Mouse (Mus musculus) gastrocnemius, adult 2 months (tissue): ENCODE data around the gene Gm5767. TPM values are rescaled to one million over a fixed set of nuclear protein-coding genes. Genes with fewer than 3 reads are reported as not detected.

Experiments
- DNase-seq: peaks from one replicate; pipeline ENCODE4 v3.0.0; 2022
- H3K27ac ChIP-seq: fragments of 200-600 bp; 2 replicates; pipeline ENCODE4 v1.8.1; 2022; ENCODE audit warnings: mild to moderate bottlenecking
- H3K4me3 ChIP-seq: fragments of 200-600 bp; 2 replicates; pipeline ENCODE4 v1.8.1; 2022; ENCODE audit warnings: mild to moderate bottlenecking, moderate library complexity
- CTCF ChIP-seq: fragments of 200-600 bp; IDR thresholded peaks from 2 replicates; pipeline ENCODE4 v1.8.1; 2022; ENCODE audit warnings: antibody characterized with exemption, mild to moderate bottlenecking, moderate library complexity
- intact Hi-C: fragments of 180-260 bp; cut with DNase I; formaldehyde crosslinking; loops from one replicate; pipeline ENCODE4 v1.15.1; 2025
- long read RNA-seq, 2 experiments: library from polyadenylated mRNA; stranded (forward); transcript quantifications; one replicate each; pipeline ENCODE4 v2.0.0; 2021
- total RNA-seq, 2 experiments: library from RNA; stranded (reverse); gene quantifications; 2 replicates each; pipeline ENCODE4 v1.2.3; 2021

Gene Gm5767
- not detected for total RNA-seq
- long read RNA-seq, experiment 1, result 0 reads
- long read RNA-seq, experiment 2, result 0 reads

GRCm38 (mm10) chr16:8680470-8680869, at the start of gene Gm5767:
TSS of gene Gm5767 (plus strand) at chr16:8680770.
- H3K4me3 ChIP-seq, result no peak within 1 kb of the TSS
- no peak for TF ChIP-seq CTCF
- intact Hi-C loops, result no loop called here
- DNase-seq, result no peak
- H3K27ac ChIP-seq, result no peak within 1 kb of the TSS

DNA sequence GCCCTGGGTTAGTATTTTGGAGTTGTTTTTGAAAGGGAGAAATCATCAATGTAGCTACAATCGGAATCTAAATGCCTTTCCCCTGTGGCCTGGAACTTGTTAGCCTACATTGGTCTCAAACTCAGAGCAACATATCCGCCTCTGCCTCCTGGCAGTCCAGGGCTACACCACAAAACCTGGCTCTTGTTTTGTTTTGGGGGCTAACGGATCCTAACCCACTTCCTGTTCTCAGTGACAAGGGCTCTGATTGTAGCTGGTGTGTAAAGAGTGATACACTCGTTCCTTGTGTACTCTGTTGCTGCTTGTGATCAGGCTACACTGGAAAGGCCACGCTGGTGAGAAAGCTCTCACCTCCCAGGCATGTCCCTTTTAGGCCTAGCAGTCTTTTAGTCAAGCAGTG, 49.1 kb upstream of the Gm5767 start:
- no peak for DNase-seq
- Histone ChIP-seq H3K27ac (no peak overlapping the region), H3K4me3 (no peak overlapping the region)
- intact Hi-C loops, result no loop called here
- TF ChIP-seq CTCF, result no peak

GRCm38 (mm10) chr16:8636867-8637216, 43.7 kb upstream of the Gm5767 start:
- peak overlapping the region; percentile 79 for H3K4me3 ChIP-seq
- intact Hi-C loops, result no loop called here
- TF ChIP-seq CTCF, result no peak
- DNase-seq, result no peak
- H3K27ac ChIP-seq, result peak overlapping the region; percentile 91

DNA sequence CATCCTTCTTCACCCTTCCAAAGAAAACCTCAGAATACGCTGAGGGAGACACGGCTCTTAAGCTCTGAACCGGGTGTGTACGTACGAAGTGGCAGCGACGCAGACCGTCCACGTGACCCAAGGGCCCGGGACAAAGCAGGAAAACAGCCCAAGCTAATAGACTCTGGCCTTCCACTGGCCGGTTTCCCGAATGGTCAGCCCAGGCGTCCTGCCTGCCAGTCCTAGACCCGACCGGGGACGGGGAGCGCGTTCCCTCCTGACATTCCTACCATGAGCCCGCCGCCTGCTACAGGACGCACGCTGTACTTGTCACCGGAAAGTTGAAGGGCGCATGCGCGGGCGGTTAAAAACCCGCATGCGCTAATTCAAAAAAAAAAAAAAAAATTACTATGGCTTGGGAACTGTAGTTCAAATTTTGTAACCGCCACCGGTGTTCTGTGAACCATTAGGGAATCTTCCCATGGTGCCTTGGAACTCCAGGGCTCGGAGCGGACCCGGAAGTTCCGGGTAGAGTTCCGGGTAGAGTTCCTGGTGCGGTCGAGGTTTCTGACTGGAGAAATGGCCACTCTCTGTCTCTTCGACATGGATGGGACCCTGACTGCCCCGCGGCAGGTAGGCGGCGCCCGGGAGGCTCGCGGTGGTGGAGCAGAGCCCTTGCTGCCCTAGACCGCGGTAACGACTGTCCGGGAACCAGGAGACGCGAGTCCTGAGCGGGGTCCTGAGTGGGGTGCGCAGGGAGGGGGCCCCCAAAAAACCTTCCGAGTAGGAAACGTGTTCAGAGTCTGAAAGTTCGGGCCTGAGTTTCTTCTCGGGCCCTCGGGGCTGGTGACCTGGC, 43.1 kb upstream of the Gm5767 start, which contains the start of the genes Pmm2 and Tmem186:
TSS of gene Pmm2 (plus strand) at position 458 of the 835 bp plus-strand sequence.
TSS of gene Tmem186 (minus strand) at position 496 of the 835 bp plus-strand sequence.
- TF ChIP-seq CTCF, result no peak; the same call in 1 of the 2 replicates
- peak; percentile 89 for DNase-seq
- H3K4me3 ChIP-seq, result peak within 1 kb of the TSS; percentile 79
- intact Hi-C loops, result no loop called here
- peak within 1 kb of the TSS; percentile 91 for H3K27ac ChIP-seq

DNA sequence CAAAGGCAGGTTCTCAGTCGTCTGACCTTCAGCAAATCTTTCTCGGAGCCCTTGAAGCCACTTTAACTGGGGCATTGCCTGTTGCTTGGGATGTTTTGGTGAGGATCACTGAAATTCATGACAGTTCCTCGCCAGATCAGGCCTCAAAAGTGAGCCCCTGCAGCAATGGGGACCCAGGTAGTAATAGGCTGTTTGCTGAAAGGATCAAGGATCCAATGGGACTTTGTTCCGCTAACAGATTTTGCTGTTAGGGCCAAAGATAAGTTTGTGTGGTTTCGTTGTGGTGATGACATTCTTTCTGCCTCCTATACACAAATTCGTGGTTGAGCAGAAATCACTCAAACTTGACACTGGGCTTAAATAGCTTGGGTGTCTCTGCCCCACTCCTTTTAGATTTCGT, 42.4 kb upstream of the Gm5767 start:
- no peak for DNase-seq
- intact Hi-C loops, result no loop called here
- peak overlapping the region; percentile 79 for H3K4me3 ChIP-seq
- H3K27ac ChIP-seq, result peak overlapping the region; percentile 91
- TF ChIP-seq CTCF, result no peak

- DNase-seq, result no peak
- intact Hi-C loops, result loop anchor here (10.0 kb wide), 1 partner anchor 225 kb away; no protein-coding TSS in a partner anchor
- Histone ChIP-seq H3K4me3 (no peak overlapping the region), H3K27ac (no peak overlapping the region)
- TF ChIP-seq CTCF, result no peak
Measured at GRCm38 (mm10) chr16:8639466-8640191, 40.9 kb upstream of the Gm5767 start.

DNA sequence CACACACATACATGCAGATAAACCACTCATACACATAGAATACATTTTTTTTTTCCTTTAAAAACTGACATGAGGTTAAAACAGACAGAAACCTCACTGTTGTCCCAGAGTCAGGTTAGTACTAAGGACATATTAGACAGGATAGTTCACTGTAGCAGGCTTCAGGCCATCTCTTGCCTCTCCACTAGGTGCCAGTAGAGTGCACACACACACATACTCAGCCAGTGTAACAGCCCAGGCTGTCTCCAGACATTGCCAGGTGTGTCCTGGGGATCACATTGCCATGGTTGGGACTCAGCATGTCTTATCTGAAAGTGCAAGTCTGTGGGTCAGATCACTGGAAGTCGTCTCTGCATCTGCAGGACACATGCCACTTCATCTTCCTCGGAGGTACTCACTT, 36.7 kb upstream of the Gm5767 start:
- H3K27ac ChIP-seq, result peak overlapping the region; percentile 28; the same call in 1 of the 2 replicates
- H3K4me3 ChIP-seq, result no peak overlapping the region
- intact Hi-C loops, result loop anchor here (2.0 to 10.0 kb wide), 2 partner anchors 31 to 229 kb away; no protein-coding TSS in a partner anchor
- TF ChIP-seq CTCF, result peak; percentile 93
- peak; percentile 63 for DNase-seq

DNA sequence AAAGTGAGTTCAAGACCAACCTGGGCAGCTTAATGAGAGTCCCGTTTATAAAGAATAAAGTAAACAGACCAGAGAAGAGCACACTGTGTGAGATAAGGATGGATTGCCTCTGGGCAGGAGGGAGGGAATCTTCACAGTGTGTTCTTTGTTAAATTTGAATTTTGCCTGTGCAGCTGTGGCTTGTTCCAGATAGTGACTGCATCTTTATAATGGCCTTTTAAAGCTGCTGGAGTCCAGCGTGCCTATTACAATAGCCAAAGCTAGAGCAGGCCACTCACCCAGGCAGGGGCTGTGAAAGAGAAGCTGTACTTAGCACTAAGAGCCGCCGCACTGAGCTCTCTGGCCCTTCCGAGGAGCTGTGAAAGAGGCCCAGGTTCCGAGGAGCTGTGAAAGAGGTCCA, 35.0 kb upstream of the Gm5767 start:
- no peak overlapping the region for H3K4me3 ChIP-seq
- no peak overlapping the region for H3K27ac ChIP-seq
- intact Hi-C loops, result loop anchor here (10.0 kb wide), 1 partner anchor 231 kb away; no protein-coding TSS in a partner anchor
- DNase-seq, result no peak
- TF ChIP-seq CTCF, result no peak

- no peak for TF ChIP-seq CTCF
- Histone ChIP-seq H3K27ac (no peak overlapping the region), H3K4me3 (no peak overlapping the region)
- DNase-seq, result no peak
- intact Hi-C loops, result no loop called here
Measured at GRCm38 (mm10) chr16:8650007-8650406, 30.6 kb upstream of the Gm5767 start.

DNA sequence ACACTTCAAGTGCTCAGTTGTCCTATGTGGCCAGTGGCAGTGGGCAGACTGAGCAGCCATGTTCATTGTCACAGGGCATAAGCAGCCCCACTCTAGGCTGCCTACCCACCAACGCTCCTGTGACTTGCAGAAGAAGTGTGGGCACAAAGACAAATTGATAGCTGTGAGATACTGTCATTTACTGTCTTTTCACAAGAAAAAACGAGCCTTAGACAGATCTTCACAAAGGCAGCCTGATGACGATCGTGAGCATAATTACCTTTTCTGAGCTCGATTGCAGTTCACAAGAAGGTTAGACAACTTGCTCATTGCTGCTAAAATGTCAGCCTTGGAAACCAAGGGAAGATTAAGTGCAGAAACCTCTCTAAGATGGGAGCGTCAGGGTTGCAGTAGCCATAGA, 25.5 kb upstream of the Gm5767 start:
- no peak for TF ChIP-seq CTCF
- no peak overlapping the region for H3K27ac ChIP-seq
- no peak for DNase-seq
- intact Hi-C loops, result no loop called here
- no peak overlapping the region for H3K4me3 ChIP-seq

DNA sequence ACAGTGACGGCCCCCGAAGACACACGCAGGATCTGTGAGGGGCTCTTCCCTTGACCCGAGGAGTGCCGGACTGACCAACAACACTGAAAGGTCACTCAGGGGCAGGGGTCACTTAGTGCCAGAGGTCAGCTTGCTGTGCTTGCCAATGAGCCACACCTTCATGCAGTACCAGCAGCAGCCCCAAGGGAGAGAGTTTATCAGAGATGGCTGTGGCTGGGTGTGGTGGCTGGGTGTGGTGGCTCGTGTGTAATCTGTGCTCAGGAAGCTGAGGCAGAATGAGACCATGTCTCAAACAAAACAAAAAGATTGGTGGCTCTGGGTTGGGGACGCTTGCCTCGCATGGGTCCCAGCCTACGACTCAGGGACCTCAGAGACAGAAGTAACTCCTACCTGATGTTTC, 25.0 kb upstream of the Gm5767 start:
- DNase-seq, result no peak
- no peak overlapping the region for H3K4me3 ChIP-seq
- TF ChIP-seq CTCF, result no peak
- intact Hi-C loops, result no loop called here
- H3K27ac ChIP-seq, result no peak overlapping the region

DNA sequence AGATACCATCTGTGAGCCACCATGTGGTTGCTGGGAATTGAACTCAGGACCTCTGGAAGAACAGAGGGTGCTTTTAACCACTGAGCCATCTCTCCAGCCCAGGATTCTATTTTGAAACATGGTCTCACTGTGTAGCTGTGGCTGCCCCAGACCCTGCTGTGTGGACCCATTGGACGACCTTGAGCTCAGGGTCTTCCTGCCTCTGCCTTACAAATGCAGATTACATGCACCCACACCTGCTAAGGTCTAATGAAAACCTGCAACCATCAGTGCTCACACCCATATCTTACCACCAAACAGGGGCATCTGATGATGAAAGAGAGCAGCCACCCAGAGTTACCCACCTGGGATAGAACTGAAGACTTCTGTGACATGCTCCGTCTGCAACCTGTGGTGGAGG, 24.3 kb upstream of the Gm5767 start:
- H3K27ac ChIP-seq, result no peak overlapping the region
- intact Hi-C loops, result no loop called here
- DNase-seq, result no peak
- no peak for TF ChIP-seq CTCF
- no peak overlapping the region for H3K4me3 ChIP-seq

DNA sequence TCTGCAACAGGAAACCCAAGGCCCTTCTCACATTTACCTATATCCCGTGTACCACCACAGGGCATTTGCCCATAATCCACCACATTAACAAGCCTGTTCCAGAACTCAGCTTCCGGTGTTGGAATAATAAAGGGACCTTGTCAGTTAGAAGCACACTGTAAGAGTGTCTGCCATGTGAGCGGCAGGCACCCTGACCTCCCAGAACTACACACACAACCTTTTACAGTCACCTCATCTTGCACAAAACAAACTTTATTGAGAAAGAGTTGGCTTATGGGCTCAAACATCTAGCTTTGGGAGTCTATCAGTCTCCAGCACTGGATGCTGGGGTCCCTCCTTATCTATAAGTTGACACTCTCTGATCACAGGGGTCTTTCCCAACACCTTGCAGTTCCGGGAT, 22.2 kb upstream of the Gm5767 start:
- no peak for TF ChIP-seq CTCF
- no peak overlapping the region for H3K27ac ChIP-seq

More for the DNA sequence above, 22.2 kb upstream of the Gm5767 start:
- intact Hi-C loops, result no loop called here
- DNase-seq, result no peak
- H3K4me3 ChIP-seq, result no peak overlapping the region
